Mouse (Mus musculus) large intestine, adult 2 months (tissue): ENCODE results near the gene Mark3. TPM values are rescaled to one million over a fixed set of nuclear protein-coding genes. Genes with fewer than 3 reads are reported as not detected.
A peak's percentile ranks its signal among the peaks of the same experiment; 100 is the strongest.

Experiments
- DNase-seq: peaks from one replicate; pipeline ENCODE4 v3.0.0-alpha.2; 2012; ENCODE audit warnings: low read depth, low spot score
- WGBS: fragments of 180-500 bp; shearing (Covaris S2); methylation state at CpG from one replicate; pipeline ENCODE4 v1.1.7; 2018; 5-methylcytosine and 5-hydroxymethylcytosine counted together
- polyA plus RNA-seq: library from polyadenylated mRNA; depleted of rRNA; stranded (reverse); fragments of >200 nt; gene quantifications from 2 replicates; pipeline ENCODE4 v1.2.3, GENCODE M21; 2012

Mark3 gene
- polyA plus RNA-seq, 1 experiment, result 22.5 TPM

- 18% methylated on average over 29 of the region's 29 CpGs for WGBS
Measured at GRCm38 (mm10) chr12:111670371-111670971, 96.1 kb downstream of the Mark3 start.

DNA sequence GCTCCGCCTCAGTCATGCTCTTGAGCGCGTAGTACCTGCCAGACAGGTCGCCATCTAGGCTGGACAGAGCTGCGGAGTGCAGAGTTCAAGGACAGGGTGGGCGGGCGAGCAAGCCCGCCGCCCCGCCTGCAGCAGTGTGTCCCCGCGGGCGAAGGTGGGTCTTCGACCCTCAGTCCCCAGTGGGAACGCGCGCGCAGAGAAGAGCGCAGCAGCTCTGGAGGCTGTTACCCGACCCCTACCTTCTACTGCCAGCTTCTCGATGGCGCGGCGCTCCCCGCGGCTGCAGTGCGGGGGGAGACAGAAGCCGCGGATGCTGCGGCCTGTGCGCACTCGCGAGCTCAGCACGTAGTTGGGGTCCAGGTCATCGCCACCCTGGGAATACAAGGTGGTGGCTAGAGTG lies 96.7 kb downstream of the Mark3 start:
- 5% methylated on average over 35 of the region's 35 CpGs for WGBS
- no peak for DNase-seq

More at GRCm38 (mm10) chr12:111670371-111670971, 96.1 kb downstream of the Mark3 start:
- no peak for DNase-seq

DNA sequence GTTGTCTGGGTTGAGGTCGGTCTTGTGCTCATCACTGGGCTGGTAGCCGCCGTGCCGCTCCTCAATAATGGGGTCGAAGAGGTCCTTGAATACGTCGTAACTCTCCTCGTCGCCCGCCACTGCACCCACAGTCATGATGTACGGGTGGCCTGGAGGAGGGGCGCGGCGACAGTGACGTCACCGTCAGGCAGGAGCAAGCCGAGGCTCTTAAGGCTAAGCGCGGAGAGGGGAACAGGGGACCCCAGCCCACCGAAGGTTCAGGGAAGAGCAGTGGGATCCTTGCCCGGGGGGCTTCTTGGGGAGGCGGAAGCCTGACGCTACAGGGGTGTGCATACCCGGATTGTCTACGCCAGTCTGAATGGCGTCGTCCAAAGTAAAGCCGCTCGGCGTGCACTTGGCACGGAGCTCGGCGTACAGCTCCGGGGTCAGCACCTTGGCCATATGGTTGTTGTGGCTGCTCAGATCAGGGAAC lies 97.1 kb downstream of the Mark3 start:
- WGBS, result under 1% methylated on average over 34 of the region's 34 CpGs
- no peak for DNase-seq

DNA sequence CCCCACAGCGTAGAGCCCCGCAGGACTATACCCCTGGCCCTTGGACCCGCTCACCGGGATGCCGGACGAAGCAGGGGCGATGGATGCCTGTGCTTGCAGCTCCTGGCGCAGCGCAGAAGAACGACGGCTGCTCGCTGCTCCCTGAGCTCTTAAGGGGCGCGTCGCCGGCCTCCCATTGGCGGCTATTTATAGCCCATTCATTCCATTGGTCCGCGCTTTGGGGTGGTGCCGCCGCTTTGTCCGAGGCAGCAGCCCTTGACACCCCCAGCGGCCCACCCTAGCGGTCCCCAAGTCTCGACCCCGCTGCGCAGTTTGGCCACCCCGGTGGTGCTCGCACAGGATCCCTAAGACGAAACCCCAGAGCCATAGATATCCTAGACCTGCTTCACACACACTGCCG lies 97.9 kb downstream of the Mark3 start, which contains the start of gene Ckb:
Gene Ckb, minus strand, starts transcription at position 163 of the 400 bp plus-strand sequence.
- no peak for DNase-seq
- under 1% methylated on average over 31 of the region's 31 CpGs for WGBS

DNA sequence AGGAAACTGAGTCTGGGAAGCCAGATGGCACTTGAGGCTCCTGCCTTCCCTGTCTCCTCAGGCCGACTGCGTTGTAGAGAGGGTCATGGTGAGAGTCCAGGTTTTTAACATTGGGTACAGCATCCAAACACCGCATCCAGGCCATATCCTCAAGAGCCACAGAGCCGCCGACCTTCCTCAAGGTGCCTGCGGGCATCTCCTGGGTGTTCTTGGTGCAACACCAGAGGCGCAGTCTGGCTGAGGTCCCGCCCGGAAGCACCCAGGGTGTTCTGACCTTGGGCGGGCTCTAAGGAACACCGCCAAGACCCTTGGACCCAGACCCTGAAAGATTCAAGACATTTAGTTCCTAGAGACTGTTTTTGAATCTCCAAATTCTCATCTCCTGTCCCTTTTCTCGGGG lies 98.3 kb downstream of the Mark3 start:
- 12% methylated on average over 12 of the region's 12 CpGs for WGBS
- no peak for DNase-seq

DNA sequence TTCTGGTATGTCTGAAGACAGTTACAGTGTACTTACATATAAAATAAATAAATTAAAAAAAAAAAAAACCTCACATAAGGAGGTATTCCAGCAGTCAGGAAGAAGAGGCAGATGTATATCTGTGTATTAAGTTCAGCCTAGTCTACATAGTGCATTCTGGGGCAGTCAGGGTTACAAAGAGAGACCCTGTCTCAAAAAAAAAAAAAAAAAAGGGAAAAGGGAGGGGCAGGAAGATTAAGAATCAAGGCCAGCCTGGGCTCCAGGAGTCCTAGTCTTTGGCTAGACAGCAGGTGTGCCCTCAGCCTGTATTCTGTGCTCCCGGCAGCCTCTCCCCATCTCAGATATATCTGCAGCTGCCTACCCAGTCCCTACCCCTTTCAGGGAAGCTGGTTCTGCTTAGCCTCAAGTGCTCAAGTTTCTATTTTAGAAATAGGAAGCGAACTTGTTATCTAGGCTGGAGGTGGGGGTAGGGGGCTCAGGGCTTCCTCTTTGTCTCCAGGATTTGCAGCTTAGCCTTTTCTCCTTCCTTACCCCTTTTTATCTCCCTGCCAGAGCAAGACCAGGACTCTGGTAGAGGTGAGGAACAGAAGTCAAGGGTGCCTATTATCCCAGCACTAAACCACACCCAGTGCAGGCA lies 100.6 kb downstream of the Mark3 start:
- no peak for DNase-seq
- WGBS, result 46% methylated on average over 2 of the region's 2 CpGs

- WGBS, result 33% methylated on average over 6 of the region's 6 CpGs
- no peak for DNase-seq
Measured at GRCm38 (mm10) chr12:111675797-111676580, 101.7 kb downstream of the Mark3 start.

GRCm38 (mm10) chr12:111677421-111677820 lies 103.1 kb downstream of the Mark3 start:
- DNase-seq, result peak; percentile 48
- 4% methylated on average over 5 of the region's 5 CpGs for WGBS

DNA sequence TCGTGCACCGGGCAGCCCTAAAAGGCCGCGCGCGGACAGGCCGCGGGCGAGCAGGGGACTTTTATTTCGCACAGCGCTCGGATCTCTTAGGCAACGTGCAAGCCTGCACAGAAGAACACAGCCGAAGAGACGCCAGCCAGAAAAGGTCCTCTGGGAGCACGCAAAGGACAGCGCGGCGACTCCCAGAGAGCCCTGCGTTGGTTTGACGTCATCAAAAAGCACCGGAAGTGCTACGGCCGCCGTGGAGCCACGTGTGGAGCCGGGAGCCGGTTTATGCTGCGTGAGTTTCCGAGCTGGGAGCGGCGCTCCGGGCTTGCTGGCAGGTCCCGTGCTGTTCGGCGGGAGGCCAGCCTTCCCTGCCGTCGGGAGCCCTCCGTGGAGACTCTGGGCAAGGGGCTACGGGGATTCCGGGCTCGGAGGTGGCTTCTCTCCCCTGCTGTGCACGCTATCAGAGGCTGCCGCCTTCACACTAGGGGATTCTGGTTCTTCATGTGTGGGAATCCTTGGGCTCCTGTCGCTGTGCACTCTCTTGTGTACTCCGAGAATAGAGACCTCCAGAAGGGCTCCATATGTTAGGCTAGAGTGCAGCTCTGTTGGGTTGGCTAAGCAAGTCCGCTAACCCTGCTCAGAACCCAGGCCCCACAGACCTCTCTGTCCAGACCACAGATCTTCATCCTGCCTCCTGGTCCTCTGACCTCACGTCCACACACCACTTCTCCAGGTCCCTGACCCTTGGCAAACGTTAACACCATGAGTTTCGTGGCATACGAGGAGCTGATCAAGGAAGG lies 103.8 kb downstream of the Mark3 start, which contains the start of gene Trmt61a:
Gene Trmt61a, plus strand, starts transcription at position 224 of the 788 bp plus-strand sequence.
- under 1% methylated on average over 51 of the region's 51 CpGs for WGBS
- peak; percentile 71 for DNase-seq

DNA sequence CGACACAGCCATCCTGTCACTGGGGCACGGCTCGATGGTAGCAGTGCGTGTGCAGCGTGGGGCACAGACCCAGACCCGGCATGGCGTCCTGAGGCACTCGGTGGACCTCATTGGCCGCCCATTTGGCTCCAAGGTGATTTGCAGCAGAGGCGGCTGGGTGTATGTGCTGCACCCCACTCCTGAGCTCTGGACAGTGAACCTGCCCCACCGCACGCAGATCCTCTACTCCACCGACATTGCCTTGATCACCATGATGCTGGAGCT lies 104.3 kb downstream of the Mark3 start:
- WGBS, result 2% methylated on average over 13 of the region's 13 CpGs
- no peak for DNase-seq

DNA sequence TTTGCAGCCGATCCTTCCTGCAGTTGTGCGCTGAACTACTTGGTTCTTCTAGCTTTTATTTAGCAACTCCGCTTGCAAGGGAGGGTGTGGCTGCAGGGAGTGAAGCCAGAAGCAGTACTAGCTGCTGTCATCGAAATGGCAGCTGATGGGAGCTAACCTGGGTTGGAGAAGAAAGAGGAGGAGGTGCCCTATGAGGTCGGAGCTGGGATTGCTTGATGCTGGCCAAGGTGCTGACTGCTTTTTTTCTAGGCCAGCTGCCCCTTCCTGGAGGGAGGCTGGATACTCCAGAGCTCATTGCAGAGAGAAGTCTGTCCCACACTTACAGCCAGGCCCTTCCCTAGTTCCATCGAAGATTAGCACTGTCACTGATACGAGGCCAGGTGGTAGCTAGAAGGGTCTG lies 104.7 kb downstream of the Mark3 start:
- WGBS, result 21% methylated on average over 7 of the region's 7 CpGs
- no peak for DNase-seq

DNA sequence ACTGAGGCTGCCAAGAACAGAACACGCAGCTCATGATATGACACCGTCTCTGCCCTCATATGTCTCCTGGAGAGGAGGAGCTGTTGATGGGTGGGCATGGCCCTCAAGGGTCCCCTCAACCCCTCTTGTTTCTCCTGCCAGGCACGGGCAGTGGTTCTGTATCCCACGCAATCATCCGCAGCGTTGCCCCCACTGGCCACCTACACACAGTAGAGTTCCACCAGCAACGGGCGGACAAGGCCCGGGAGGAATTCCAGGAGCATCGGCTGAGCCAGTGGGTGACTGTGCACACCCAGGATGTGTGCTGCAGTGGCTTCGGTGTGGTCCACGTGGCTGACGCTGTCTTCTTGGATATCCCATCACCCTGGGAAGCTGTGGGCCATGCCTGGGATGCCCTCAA lies 106.3 kb downstream of the Mark3 start:
- no peak for DNase-seq
- WGBS, result 84% methylated on average over 13 of the region's 13 CpGs

DNA sequence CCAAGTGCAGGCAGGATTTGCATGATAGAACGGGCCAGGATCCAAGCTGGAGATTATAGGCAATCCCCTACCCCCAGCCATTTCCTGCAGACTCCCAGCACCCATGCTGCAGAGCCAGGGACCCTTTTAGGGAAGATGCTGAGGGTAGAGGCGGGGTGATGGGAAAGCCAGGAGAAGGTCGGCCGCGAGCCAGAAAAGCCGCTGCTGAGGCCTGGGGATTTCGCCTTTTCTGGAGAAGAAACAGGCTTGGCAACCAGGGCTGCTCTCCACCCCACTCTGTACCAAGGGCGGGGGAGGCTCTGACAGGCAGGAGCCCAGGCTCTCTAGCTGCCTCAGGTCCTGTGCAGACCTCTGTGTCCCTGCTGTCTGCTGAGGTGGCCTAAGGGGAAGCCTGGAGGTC lies 107.0 kb downstream of the Mark3 start:
- DNase-seq, result no peak
- 69% methylated on average over 8 of the region's 8 CpGs for WGBS

DNA sequence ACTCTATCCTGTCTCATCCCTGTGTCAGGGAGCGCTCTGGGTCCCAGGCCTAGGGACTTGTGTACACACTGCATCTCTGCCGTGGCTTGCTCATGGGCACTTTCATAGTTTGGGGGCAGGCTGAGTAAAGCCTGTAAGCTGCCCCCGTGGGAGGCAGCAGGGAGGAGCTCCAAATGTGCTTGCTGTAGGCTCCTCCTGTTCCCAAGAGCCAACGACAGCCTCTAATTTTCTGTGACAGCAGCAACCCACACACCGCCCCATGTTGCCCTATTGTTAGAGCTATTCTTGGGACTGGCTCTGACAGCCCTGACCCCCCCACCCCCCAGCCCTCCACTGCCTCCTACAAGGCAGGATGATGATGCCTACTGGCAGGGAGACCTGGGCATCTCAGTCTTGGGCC lies 107.7 kb downstream of the Mark3 start:
- no peak for DNase-seq
- WGBS, result 77% methylated on average over 5 of the region's 5 CpGs

- DNase-seq, result no peak
- 60% methylated on average over 5 of the region's 5 CpGs for WGBS
Measured at GRCm38 (mm10) chr12:111682806-111683205, 108.5 kb downstream of the Mark3 start.

DNA sequence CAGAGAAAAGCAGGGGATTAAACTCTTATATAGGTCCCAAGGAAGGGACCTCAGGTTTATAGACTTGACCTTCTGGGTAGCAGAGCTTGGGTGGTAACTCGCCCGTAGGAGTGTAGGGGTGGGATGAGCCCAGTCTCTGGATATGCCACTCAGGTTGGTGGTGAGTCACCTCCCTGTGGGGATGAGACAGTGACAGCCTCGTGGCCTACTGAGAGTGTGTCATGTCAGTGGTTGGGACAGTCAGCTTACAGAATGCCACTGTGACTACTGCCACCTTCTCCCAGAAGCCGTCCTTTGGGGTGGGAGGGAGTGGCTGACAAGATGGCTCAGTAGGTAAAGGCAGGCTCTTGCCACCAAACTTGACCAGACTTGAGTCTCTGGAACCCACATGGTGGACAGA lies 112.1 kb downstream of the Mark3 start:
- WGBS, result 51% methylated on average over 4 of the region's 4 CpGs
- DNase-seq, result no peak

GRCm38 (mm10) chr12:111687350-111688068 lies 113.2 kb downstream of the Mark3 start:
- 28% methylated on average over 14 of the region's 14 CpGs for WGBS
- DNase-seq, result no peak

DNA sequence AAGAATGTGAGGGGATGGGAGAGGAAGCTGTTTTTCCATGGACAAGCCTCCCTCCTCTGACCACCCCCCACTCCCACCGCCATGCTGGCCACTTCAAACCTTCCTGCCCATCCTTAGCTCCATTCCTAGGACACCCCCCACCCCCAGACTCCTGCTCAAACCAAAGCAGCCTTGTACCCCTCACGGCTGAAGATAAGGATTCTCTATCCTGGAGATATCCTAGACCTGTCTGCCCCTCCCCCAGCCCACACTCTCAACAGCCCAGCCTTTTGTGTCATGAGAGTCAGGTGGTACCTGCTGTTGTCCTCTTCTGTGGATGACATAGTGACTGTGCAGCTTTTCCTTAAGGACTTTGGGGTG lies 113.7 kb downstream of the Mark3 start:
- WGBS, result 51% methylated on average over 2 of the region's 2 CpGs
- no peak for DNase-seq

GRCm38 (mm10) chr12:111689426-111689825 lies 115.1 kb downstream of the Mark3 start:
- 20% methylated on average over 11 of the region's 11 CpGs for WGBS
- DNase-seq, result no peak
